Mouse (Mus musculus): ENCODE measurements at regions not wholly inside any gene's neighbourhood (a gene's known extent, or its start where the extent isn't known, plus 50 kb on each side); places are given as distances from the start of the nearest gene placed in this dataset.

DNA sequence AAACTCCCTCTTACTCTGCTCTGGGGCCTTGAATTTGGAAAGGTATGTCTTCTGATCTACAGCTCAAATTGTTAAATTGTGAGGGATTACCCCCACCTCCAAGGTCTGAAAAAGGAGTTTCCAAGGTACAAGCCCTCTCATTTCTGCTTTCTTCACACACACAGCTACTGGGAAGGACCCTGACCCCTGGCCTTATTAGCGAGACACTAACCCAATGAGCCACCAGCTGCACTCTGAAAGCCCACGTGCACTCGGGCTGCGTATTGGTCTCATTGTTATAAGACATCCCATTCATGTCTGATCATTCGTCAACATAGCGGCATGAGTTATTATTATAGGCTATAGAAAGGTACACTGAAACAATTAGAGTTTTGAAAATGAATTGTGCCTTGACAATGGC is 784.9 kb downstream of the Nr2f2 start:
- no peak for ATAC-seq (replicated peaks; ENCODE audit: poor library complexity)

DNA sequence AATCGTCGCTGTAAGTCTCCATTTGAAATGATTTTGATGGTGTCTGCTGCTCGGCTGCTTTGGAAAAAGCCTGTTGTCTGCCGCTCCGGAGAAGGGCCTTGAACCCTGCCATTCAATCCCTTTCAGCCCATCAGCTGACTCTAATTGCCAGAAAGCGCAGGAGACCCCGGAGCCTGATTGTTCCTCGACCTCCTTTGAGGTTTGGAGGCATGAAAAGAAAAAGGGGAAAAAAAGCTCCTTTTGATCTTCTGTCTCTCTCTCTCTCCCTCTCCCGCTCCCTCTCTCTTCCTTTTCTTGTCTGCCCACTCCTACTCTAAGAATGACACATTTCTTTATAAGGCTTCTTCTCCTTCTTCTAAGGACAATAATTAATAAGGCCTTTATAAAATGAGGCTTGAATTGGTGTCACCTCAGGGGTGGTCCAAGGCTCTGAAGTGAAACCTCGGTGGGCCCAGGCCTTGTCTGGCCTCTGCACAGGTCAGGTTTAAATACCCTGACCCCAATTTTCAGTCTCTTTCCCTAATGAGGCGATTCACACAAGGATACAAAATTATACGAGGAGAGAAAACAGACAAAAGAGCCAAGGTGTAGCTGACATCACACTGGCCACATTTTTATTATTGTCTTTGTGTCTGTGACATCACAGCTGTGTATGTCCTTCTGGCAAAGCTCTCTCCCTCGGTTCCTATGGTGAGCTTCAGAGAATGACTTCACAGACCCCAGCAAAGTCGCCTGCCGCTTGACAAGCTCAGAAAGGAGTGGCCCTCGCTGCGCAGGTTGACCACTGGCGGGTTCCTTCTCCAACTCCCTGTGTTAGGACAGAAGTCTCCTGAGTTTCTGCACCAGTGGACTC is 787.4 kb downstream of the Nr2f2 start:
- no peak for ATAC-seq (replicated peaks; ENCODE audit: poor library complexity)

DNA sequence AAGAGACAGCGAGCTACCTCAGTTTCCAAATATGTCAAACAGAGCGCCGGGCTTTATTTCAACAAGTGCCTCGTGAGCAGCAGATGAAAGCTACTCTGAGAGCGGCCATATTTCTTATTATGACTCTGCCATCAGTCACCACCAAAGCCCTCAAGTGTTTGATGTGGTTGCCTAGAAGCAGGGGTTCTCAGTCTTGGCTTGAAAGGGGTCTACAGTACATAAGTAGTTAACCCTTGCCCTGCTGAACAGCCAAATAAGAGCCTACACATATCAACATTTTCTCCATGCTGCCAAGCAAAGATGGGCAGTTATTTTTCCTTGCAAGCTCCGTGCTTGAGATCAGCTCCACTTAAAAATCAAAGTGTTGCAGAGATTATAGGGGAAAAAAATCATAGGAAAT is 788.8 kb downstream of the Nr2f2 start:
- no peak for ATAC-seq (replicated peaks; ENCODE audit: poor library complexity)

DNA sequence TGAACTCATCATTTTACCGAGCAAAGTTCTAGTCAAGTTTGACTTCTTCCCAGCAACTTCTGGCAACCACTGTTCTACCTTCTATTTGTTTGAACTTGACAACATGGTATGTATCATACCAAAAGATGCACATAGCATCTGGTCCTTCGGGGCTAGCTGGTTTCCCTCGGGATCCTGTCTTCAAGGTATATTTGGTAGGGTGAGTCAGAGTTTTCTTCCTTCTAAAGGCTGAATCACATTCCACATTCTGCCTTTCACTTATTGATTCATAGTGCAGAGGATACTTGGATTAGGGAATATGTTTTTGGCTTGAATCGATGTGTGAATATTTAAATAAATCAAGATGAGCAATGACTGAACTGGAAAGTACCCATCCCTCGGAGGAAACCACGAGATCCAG is 789.9 kb downstream of the Nr2f2 start:
- no peak for ATAC-seq (replicated peaks; ENCODE audit: poor library complexity)

DNA sequence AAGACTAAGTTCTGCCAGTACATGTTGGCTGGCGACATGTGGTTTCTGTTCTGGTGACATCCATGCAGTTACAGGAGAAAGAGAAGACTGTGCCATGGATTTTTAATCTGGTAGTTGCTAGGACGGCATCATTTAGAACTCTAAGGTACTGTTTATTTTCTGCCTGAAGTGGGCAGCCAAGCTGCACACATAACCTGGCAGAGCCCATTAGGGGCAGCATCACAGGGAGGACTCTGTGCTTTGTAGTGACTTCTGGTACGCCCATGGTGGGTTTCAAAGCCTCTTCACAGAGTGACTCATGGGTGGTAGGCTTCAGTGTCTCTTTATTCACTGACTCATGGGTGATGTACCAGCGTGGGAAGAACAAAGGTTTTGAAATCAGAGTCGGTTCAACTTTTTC is 792.8 kb downstream of the Nr2f2 start:
- no peak for ATAC-seq (replicated peaks; ENCODE audit: poor library complexity)

GRCm38 (mm10) chr7:69572626-69573394 is 793.7 kb downstream of the Nr2f2 start:
- no peak for ATAC-seq (replicated peaks; ENCODE audit: poor library complexity)

- no peak for ATAC-seq (replicated peaks; ENCODE audit: poor library complexity)
These were observed 799.6 kb downstream of the Nr2f2 start for GRCm38 (mm10) chr7:69566949-69567348.

DNA sequence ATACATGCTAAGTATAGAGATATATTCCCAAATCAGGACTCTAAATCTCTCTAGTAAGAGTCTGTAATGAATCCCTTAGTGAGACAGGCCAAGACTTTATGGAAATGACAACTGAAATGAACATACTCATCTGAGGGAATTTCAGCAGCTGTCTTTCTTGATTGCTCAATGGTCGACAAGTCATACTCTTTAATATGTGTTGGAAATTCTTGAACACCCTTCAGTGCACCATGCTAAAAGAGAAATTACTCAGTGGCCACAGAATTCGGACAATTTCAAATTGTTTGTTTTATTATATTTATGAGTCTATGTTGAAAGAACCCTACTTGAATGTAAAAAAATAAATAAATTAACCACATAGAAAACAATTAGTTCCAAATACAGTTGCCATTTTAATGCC is 802.1 kb downstream of the Nr2f2 start:
- no peak for ATAC-seq (replicated peaks; ENCODE audit: poor library complexity)

DNA sequence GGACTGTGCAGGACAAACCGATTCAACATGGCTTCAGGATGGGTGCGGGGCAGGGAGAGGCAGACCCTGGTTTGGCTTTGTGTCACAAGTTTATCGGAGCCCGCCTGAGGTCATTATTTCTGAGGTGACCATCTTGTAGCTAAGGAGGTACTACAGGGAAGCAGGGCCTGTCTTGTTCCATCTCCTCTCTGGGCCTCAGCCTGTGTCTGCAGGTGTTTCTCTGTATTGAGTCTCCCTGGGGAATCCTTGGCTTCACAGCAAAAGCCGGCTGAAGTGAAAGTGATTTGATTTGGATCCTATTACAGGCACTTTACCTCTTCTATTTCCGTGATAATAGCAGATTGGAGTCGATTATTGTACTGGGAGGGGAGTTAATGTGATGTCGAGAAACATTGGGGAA is 805.7 kb upstream of the Arrdc4 start:
- ATAC-seq (replicated peaks; ENCODE audit: poor library complexity) = no peak

DNA sequence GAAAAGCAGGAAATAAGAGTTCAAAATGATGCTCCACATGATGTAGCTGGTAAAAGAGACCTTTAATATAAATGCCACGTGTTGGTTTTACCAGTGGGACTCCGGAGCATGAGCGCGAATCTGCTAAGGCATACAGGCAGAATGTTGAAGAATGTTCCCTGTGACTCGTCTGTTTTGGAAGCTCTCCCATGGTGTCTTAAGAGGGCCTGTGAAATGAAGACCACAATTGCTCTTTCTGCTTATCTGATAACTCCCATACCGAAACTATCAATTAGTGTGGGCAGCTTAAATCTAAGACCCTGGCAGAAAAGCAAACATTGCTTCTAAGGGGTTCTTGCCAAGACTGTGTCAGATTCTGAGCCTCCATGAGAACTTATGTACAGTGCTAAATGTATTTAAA is 804.9 kb upstream of the Arrdc4 start:
- ATAC-seq (replicated peaks; ENCODE audit: poor library complexity) = no peak

- ATAC-seq (replicated peaks; ENCODE audit: poor library complexity) = no peak
These were observed 787.0 kb upstream of the Arrdc4 start for GRCm38 (mm10) chr7:69536072-69536471.

DNA sequence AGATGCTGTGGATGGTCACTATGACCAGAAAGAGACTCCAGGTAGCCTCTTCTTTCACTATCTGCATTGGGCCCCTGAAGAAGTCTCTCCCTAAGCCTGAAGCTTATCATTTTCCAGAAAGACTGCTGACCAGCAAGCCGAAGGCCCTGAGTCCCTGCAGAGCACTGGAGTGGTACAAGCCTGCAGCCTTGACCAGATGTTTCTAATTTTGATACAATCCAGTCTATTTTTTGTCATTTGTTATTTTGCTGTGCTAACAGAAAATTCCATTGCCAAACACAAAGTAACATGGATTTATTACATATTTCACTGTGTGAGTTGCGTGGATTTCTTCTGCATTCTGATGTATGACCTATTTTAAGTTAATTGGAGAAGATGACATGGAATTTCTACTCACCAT is 764.9 kb upstream of the Arrdc4 start:
- ATAC-seq (replicated peaks; ENCODE audit: poor library complexity) = no peak

DNA sequence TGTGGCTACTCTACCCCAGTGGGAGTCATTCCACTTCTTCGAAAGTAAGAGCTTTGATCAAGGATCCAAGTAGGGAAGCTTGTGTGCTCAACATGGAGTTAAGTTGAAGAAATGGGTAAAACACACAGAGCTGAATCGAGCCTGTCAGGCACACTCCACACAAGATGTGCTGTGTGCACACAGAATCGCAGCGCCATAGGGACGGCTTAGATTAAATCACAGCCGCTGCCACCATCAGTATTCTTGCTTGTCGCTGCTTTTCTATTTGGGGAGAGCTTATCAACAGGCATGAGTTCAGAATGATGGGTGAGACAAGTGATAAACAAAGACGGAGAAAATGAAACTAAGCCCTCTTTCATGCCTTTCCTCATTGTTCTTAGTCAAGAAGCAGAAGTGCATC is 761.3 kb upstream of the Arrdc4 start:
- no peak for ATAC-seq (replicated peaks; ENCODE audit: poor library complexity)

- no peak for ATAC-seq (replicated peaks; ENCODE audit: poor library complexity)
These were observed 744.3 kb upstream of the Arrdc4 start for GRCm38 (mm10) chr7:69493062-69493930.

DNA sequence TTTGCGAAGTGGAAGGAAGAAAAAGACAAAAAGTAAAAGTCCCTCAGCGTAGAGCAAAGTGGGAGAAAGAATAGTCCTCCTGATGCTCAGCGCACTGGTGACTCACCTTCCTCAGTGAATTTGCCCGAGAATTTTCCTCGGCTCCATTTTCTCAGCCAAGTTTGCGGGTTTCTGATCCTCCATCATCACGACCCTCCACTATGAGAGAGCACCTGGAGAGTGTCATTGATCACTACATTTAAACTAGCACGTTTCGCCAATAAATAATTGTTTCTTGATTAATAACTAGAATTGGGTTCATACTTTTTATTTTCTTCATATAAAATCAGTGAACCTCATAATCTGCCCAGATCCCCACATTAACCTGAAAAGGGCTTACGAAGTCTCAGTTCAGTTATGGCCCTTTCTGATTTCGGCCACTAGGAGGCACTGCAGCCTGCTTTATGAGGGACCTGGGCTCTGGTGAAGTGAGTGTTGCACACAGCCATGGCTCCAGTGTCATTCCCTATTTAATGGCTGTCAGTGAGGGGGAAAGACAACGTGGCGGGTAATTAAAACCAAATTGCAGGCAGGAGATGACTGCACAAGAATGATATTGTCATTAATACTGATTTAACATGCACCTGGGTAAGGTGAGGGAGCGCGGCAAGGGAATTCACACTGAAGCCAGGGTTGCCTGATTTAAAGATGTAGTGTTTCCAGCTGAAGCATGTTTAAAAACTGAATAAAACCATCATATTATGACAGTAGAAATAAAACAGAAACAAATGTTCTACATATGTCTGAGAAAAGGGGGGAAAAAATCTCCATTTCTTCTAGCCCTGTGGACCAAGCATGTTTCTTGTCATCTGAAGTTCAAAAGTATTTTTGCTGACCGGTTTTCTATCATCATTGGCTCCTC is 741.8 kb upstream of the Arrdc4 start:
- peak; percentile 78 for ATAC-seq (replicated peaks; ENCODE audit: poor library complexity)

DNA sequence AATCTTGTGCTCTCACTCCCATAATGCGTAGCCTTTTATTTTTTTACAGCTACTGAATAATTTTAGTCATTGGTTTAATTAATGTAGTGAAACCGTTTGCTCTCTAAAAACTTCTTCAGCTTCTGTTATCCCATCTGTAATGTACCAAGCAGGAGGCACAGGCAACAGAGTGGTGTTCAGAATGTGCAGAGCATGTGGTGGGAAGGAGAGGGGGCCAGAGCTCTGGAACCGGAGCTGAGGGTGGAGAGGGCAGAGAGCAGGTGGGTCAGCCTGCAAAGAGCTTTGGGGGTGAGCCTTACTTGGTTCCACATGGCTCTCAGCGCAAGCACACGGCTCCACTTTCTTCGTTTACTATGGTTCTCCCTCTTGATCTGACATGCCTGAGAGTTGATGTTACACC is 739.6 kb upstream of the Arrdc4 start:
- ATAC-seq (replicated peaks; ENCODE audit: poor library complexity) = no peak

DNA sequence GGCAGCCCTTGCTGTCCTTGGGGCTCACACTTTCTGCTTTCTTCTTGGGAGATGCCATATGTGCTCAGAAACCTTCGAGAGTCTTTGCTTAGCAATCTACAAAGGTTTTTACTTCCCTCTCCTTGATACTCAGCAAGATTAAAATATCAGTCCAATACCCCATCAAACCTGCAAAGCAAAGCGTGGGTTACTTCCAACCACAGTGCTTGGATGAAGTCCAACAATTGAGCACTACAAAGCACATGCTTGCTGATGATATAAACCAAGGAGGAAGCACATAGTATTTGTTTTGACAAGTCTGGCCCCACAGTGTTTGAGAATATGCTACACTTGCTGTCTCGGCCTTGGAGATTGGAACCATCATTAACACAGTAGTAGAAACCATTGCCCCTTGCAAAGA is 738.1 kb upstream of the Arrdc4 start:
- no peak for ATAC-seq (replicated peaks; ENCODE audit: poor library complexity)

DNA sequence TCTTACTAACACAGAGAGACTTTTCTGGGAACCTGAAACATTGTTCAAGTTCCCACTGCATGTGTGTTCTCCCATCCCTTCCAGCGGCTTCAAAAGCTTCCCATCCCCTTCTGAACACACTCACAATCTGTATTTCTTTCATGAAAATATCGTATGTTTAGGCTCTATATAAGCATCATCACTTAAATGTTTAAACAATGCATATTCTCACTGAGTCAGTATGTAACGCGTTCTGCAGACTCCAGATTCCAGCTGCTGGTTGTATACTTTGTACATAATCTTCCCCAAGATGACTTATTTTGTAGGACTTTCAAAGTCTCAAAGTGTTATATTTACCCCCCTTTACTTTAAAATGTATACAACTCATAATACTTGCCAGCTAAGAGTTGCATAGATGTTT is 735.5 kb upstream of the Arrdc4 start:
- no peak for ATAC-seq (replicated peaks; ENCODE audit: poor library complexity)
